Mouse (Mus musculus) hindbrain, postnatal 0 days (tissue): ENCODE data around the gene Mrpl40. TPM values are rescaled to one million over a fixed set of nuclear protein-coding genes. Genes with fewer than 3 reads are reported as not detected.
A peak's percentile ranks its signal among the peaks of the same experiment; 100 is the strongest.
"Not testable (repeated sequence)": the region's sequence is repeated elsewhere in the genome, so short reads cannot be mapped to it uniquely, and the experiment has no call there.

Experiments used
- ATAC-seq: fragments of 200-750 bp; cut with Nextera tagmentation; 2 replicates; pipeline ENCODE4 v1.8.0; 2017; ENCODE audit warnings: mild to moderate bottlenecking, moderate TSS enrichment, moderate library complexity
- DNase-seq: peaks from one replicate; pipeline ENCODE4 v3.0.0-alpha.2; 2015; ENCODE audit warnings: low spot score
- H3K27ac ChIP-seq: fragments of 300-500 bp; sonication (generic); 2 replicates; pipeline ENCODE4 v1.5.1; 2014; ENCODE audit warnings: mild to moderate bottlenecking
- H3K27me3 ChIP-seq: fragments of 300-500 bp; sonication (generic); 2 replicates; pipeline ENCODE4 v1.6.1; 2014; ENCODE audit warnings: low read length, mixed read lengths; ENCODE audit not compliant: insufficient read depth
- H3K36me3 ChIP-seq: fragments of 300-500 bp; sonication (generic); 2 replicates; pipeline ENCODE4 v1.6.1; 2014; ENCODE audit warnings: low read length, mixed read lengths; ENCODE audit not compliant: insufficient read depth
- H3K4me1 ChIP-seq: fragments of 300-500 bp; sonication (generic); 2 replicates; pipeline ENCODE4 v1.6.1; 2014; ENCODE audit warnings: antibody characterized with exemption, low read length, mixed read lengths; ENCODE audit not compliant: insufficient read depth
- H3K4me2 ChIP-seq: fragments of 300-500 bp; sonication (generic); 2 replicates; pipeline ENCODE4 v1.6.1; 2014; ENCODE audit warnings: low read depth, mild to moderate bottlenecking, low read length, moderate library complexity, mixed read lengths
- H3K4me3 ChIP-seq: fragments of 300-500 bp; sonication (generic); 2 replicates; pipeline ENCODE4 v1.5.1; 2014; ENCODE audit warnings: low read length
- H3K9ac ChIP-seq: fragments of 300-500 bp; sonication (generic); replicated peaks from 2 replicates; pipeline ENCODE4 v1.6.1; 2014; ENCODE audit warnings: mild to moderate bottlenecking, low read length, moderate library complexity, mixed read lengths
- H3K9me3 ChIP-seq: fragments of 300-500 bp; sonication (generic); 2 replicates; pipeline ENCODE4 v1.6.1; 2016; ENCODE audit warnings: low read length, mixed read lengths
- CTCF ChIP-seq: IDR thresholded peaks from 2 replicates; pipeline ENCODE4 v1.5.1; 2016; ENCODE audit warnings: antibody characterized with exemption, control low read depth, low read depth
- WGBS: fragments of 180-500 bp; shearing (Covaris S2); extraction: QIAGEN DNeasy Blood & Tissue Kit; methylation state at CpG from one replicate; pipeline ENCODE4 v1.1.7; 2014; 5-methylcytosine and 5-hydroxymethylcytosine counted together
- polyA plus RNA-seq: library from polyadenylated mRNA; unstranded; fragments of >200 nt; fragmentation: Nextera tagmentation; extraction: Ambion mirVana; gene quantifications from 2 replicates; pipeline ENCODE4 v1.2.1, GENCODE M21; 2015
- total RNA-seq: library from RNA; depleted of rRNA; stranded (reverse); fragments of >200 nt; gene quantifications from 2 replicates; pipeline ENCODE4 v1.2.3, GENCODE M21; 2014

Mrpl40 gene
- total and polyA plus RNA-seq, 2 experiments from 2014 or later = 21.9 to 85.8 TPM

- no peak overlapping the region for H3K4me3 ChIP-seq
- no peak overlapping the region for H3K27ac ChIP-seq
- no peaks in the 10 kb centered on the region for H3K4me1 ChIP-seq
- 56% methylated on average over 1 of the region's 1 CpGs for WGBS
- no peaks in the 10 kb centered on the region for H3K9me3 ChIP-seq
- DNase-seq (peak; percentile 17), ATAC-seq (peak; percentile 38; the same call in 1 of the 2 replicates)
- TF ChIP-seq CTCF = no peak
- H3K36me3 ChIP-seq = no peaks in the 10 kb centered on the region
- no peak overlapping the region for H3K4me2 ChIP-seq
- no peak overlapping the region for H3K9ac ChIP-seq
- no peaks in the 10 kb centered on the region for H3K27me3 ChIP-seq
Observed at GRCm38 (mm10) chr16:18860186-18860585, 16.5 kb downstream of the Mrpl40 start.

- no peaks in the 10 kb centered on the region for H3K36me3 ChIP-seq
- H3K27me3 ChIP-seq = no peaks in the 10 kb centered on the region
- H3K9ac ChIP-seq = no peak overlapping the region
- peak; percentile 77 for TF ChIP-seq CTCF
- DNase-seq (peak; percentile 75), ATAC-seq (peak; percentile 84)
- H3K4me2 ChIP-seq = no peak overlapping the region
- H3K4me3 ChIP-seq = no peak overlapping the region
- no peak overlapping the region for H3K27ac ChIP-seq
- no peaks in the 10 kb centered on the region for H3K4me1 ChIP-seq
- no peaks in the 10 kb centered on the region for H3K9me3 ChIP-seq
Observed at GRCm38 (mm10) chr16:18858551-18858950, 18.1 kb downstream of the Mrpl40 start.

GRCm38 (mm10) chr16:18849521-18850190, 27.0 kb downstream of the Mrpl40 start:
- not testable (repeated sequence) for DNase-seq, H3K4me1 ChIP-seq, H3K4me2 ChIP-seq, ATAC-seq, H3K9me3 ChIP-seq, H3K36me3 ChIP-seq, H3K4me3 ChIP-seq, H3K27me3 ChIP-seq, H3K27ac ChIP-seq, H3K9ac ChIP-seq
- 94% methylated on average over 16 of the region's 17 CpGs for WGBS

GRCm38 (mm10) chr16:18846301-18846820, 30.3 kb downstream of the Mrpl40 start:
- 92% methylated on average over 15 of the region's 15 CpGs for WGBS
- Histone ChIP-seq H3K4me3 (no peak overlapping the region), H3K4me1 (no peaks in the 10 kb centered on the region), H3K36me3 (no peaks in the 10 kb centered on the region), H3K9me3 (no peaks in the 10 kb centered on the region), H3K27me3 (no peaks in the 10 kb centered on the region), H3K27ac (no peak overlapping the region), H3K9ac (no peak overlapping the region), H3K4me2 (no peak overlapping the region)
- TF ChIP-seq CTCF = no peak
- ATAC-seq (no peak), DNase-seq (no peak)

GRCm38 (mm10) chr16:18838346-18838745, 38.3 kb downstream of the Mrpl40 start:
- Histone ChIP-seq H3K4me1 (no peaks in the 10 kb centered on the region), H3K27me3 (no peaks in the 10 kb centered on the region), H3K36me3 (peaks cover 9% of the 10 kb centered on the region; the same call in 1 of the 2 replicates), H3K4me2 (no peak overlapping the region), H3K9ac (no peak overlapping the region), H3K4me3 (no peak overlapping the region), H3K9me3 (no peaks in the 10 kb centered on the region), H3K27ac (no peak overlapping the region)
- WGBS = 88% methylated on average over 4 of the region's 4 CpGs
- no peak for TF ChIP-seq CTCF
- ATAC-seq = no peak
- no peak for DNase-seq

- Histone ChIP-seq H3K4me2 (peak within 1 kb of the TSS; percentile 77), H3K9ac (peak within 1 kb of the TSS; percentile 94), H3K36me3 (peaks cover 19% of the 10 kb centered on the region; the same call in 1 of the 2 replicates), H3K4me1 (no peaks in the 10 kb centered on the region), H3K4me3 (peak within 1 kb of the TSS; percentile 94), H3K27me3 (no peaks in the 10 kb centered on the region), H3K27ac (peak within 1 kb of the TSS; percentile 86), H3K9me3 (no peaks in the 10 kb centered on the region)
- WGBS = 2% methylated on average over 46 of the region's 46 CpGs
- peak; percentile 94 for DNase-seq
- peak; percentile 97 for ATAC-seq
- TF ChIP-seq CTCF = no peak
Observed at GRCm38 (mm10) chr16:18836468-18837208, 40.0 kb downstream of the Mrpl40 start, which contains the start of the genes 2510002D24Rik and Gm28539. Gene 2510002D24Rik, plus strand, starts transcription at chr16:18836578. Gene Gm28539, plus strand, starts transcription at chr16:18836584.
